ENCODE assay signal across 21 mouse cellular contexts in genomic region chr11:68280001-68280510, GRCm38 (mm10).
DNase-seq lines count a peak whose midpoint lies in the region; ATAC-seq and TF ChIP-seq lines count a peak whose summit lies in the region.
"Had no signal": no experiment of that assay in that cellular context is flagged by ENCODE, and none has a peak within 500 bp of the region (broad histone marks: within the 10 kb centered on the region; RNA-seq: fewer than 3 reads in every experiment).

No protein-coding gene starts in this region.

- no peaks in the 10 kb centered on the region for H3K9me3 ChIP-seq in forebrain, embryonic 10.5 days
- no peaks in the 10 kb centered on the region for H3K9me3 ChIP-seq in forebrain, embryonic 11.5 days (ENCODE audit: control insufficient read depth, low read length)
- H3K9me3 ChIP-seq in heart, embryonic 10.5 days, result no peaks in the 10 kb centered on the region
- no peaks in the 10 kb centered on the region for H3K9me3 ChIP-seq in lung, embryonic 14.5 days (ENCODE audit: low read depth, low read length)
- H3K9me3 ChIP-seq in stomach, embryonic 16.5 days (replicated peaks; ENCODE audit: control insufficient read depth, low read length), result no peaks in the 10 kb centered on the region
- H3K9me3 ChIP-seq: limb, embryonic 15.5 days; liver, embryonic 15.5 days; megakaryocyte, embryonic 14.5 days; midbrain, embryonic 15.5 days; neural tube, embryonic 15.5 days had no signal

- no peak overlapping the region for H3K4me2 ChIP-seq in forebrain, embryonic 11.5 days (ENCODE audit: low read depth, low read length, severe bottlenecking)
- H3K4me2 ChIP-seq in lung, embryonic 14.5 days, result no peak overlapping the region
- no peak overlapping the region for H3K4me2 ChIP-seq in stomach, embryonic 16.5 days (ENCODE audit: low read depth, low read length)
- H3K4me2 ChIP-seq: limb, embryonic 15.5 days; liver, embryonic 15.5 days; midbrain, embryonic 15.5 days; neural tube, embryonic 15.5 days had no signal

- H3K36me3 ChIP-seq in forebrain, embryonic 10.5 days (replicated peaks), result peaks cover 6% of the 10 kb centered on the region; the same call in 1 of the 2 replicates
- H3K36me3 ChIP-seq in forebrain, embryonic 11.5 days (ENCODE audit: control insufficient read depth, insufficient read depth, low read length), result no peaks in the 10 kb centered on the region
- H3K36me3 ChIP-seq in heart, embryonic 10.5 days, result 0 out of 2 replicates have a peak, but pooled peaks cover 3% of the 10 kb centered on the region
- no peaks in the 10 kb centered on the region for H3K36me3 ChIP-seq in lung, embryonic 14.5 days (ENCODE audit: insufficient read depth)
- no peaks in the 10 kb centered on the region for H3K36me3 ChIP-seq in stomach, embryonic 16.5 days (ENCODE audit: control insufficient read depth, insufficient read depth, low read length)
- H3K36me3 ChIP-seq: limb, embryonic 15.5 days; liver, embryonic 15.5 days; midbrain, embryonic 15.5 days; neural tube, embryonic 15.5 days had no signal

- H3K27ac ChIP-seq in forebrain, embryonic 10.5 days, result peak overlapping the region; percentile 59
- no peak overlapping the region for H3K27ac ChIP-seq in forebrain, embryonic 11.5 days (ENCODE audit: low read depth, low read length)
- no peak overlapping the region for H3K27ac ChIP-seq in heart, embryonic 10.5 days
- peak overlapping the region; percentile 2; the same call in 1 of the 2 replicates for H3K27ac ChIP-seq in lung, embryonic 14.5 days (ENCODE audit: low read depth)
- H3K27ac ChIP-seq in stomach, embryonic 16.5 days (ENCODE audit: low read length), result peak overlapping the region; percentile 41
- H3K27ac ChIP-seq: hindbrain, postnatal 0 days; layer of hippocampus, adult 2 months; limb, embryonic 15.5 days; liver, embryonic 15.5 days; midbrain, embryonic 15.5 days; neural tube, embryonic 15.5 days had no signal

- TF ChIP-seq CTCF in lung, embryonic 14.5 days (IDR thresholded peaks at IDR 0.05; ENCODE audit: low read depth), result no peak
- TF ChIP-seq CTCF in lung, adult 2 months (IDR thresholded peaks at IDR 0.05; ENCODE audit: insufficient read depth, low read length), result no peak

- no peak for ATAC-seq in forebrain, embryonic 11.5 days (replicated peaks; ENCODE audit: low FRiP score)
- no peak for ATAC-seq in lung, embryonic 14.5 days (ENCODE audit: insufficient read depth)
- ATAC-seq in stomach, embryonic 16.5 days (ENCODE audit: insufficient read depth, low FRiP score), result peak; percentile 45; the same call in 1 of the 2 replicates
- ATAC-seq: forebrain, postnatal 0 days; hindbrain, postnatal 0 days; midbrain, embryonic 15.5 days had no signal

- H3K4me3 ChIP-seq in forebrain, embryonic 10.5 days, result no peak overlapping the region
- H3K4me3 ChIP-seq in forebrain, embryonic 11.5 days (ENCODE audit: low read depth, low read length), result no peak overlapping the region
- H3K4me3 ChIP-seq in heart, embryonic 10.5 days, result no peak overlapping the region
- H3K4me3 ChIP-seq in lung, embryonic 14.5 days (ENCODE audit: low read depth, low read length), result no peak overlapping the region
- H3K4me3 ChIP-seq in lung, adult 2 months (replicated peaks; ENCODE audit: extremely low read depth, low read depth, low read length), result no peak overlapping the region
- H3K4me3 ChIP-seq in stomach, embryonic 16.5 days (replicated peaks; ENCODE audit: low read length), result no peak overlapping the region
- H3K4me3 ChIP-seq: layer of hippocampus, adult 2 months; limb, embryonic 15.5 days; liver, embryonic 15.5 days; megakaryocyte, embryonic 14.5 days; midbrain, embryonic 15.5 days; neural tube, embryonic 15.5 days had no signal

- H3K4me1 ChIP-seq in forebrain, embryonic 10.5 days, result peaks cover 52% of the 10 kb centered on the region
- peaks cover 8% of the 10 kb centered on the region; the same call in 1 of the 2 replicates for H3K4me1 ChIP-seq in forebrain, embryonic 11.5 days (replicated peaks; ENCODE audit: control insufficient read depth, insufficient read depth, low read length)
- H3K4me1 ChIP-seq in heart, embryonic 10.5 days, result peaks cover 15% of the 10 kb centered on the region; the same call in 1 of the 2 replicates
- H3K4me1 ChIP-seq in lung, embryonic 14.5 days (ENCODE audit: insufficient read depth), result peaks cover 5% of the 10 kb centered on the region
- H3K4me1 ChIP-seq in lung, adult 2 months (ENCODE audit: control insufficient read depth, insufficient read depth, low read length), result peaks cover 14% of the 10 kb centered on the region
- H3K4me1 ChIP-seq in stomach, embryonic 16.5 days (ENCODE audit: control insufficient read depth, insufficient read depth, low read length), result peaks cover 21% of the 10 kb centered on the region
- H3K4me1 ChIP-seq: liver, embryonic 15.5 days; megakaryocyte, embryonic 14.5 days; midbrain, embryonic 15.5 days had no signal

- H3K27me3 ChIP-seq in forebrain, embryonic 10.5 days (ENCODE audit: poor library complexity, severe bottlenecking), result peaks cover 60% of the 10 kb centered on the region
- H3K27me3 ChIP-seq in forebrain, embryonic 11.5 days (ENCODE audit: control insufficient read depth, insufficient read depth, low read length), result no peaks in the 10 kb centered on the region
- H3K27me3 ChIP-seq in heart, embryonic 10.5 days (ENCODE audit: insufficient read depth, poor library complexity, severe bottlenecking), result peaks cover 58% of the 10 kb centered on the region
- H3K27me3 ChIP-seq in lung, embryonic 14.5 days (ENCODE audit: insufficient read depth, low read length), result no peaks in the 10 kb centered on the region
- H3K27me3 ChIP-seq in stomach, embryonic 16.5 days (ENCODE audit: control insufficient read depth, insufficient read depth, low read length), result no peaks in the 10 kb centered on the region
- H3K27me3 ChIP-seq: limb, embryonic 15.5 days had no signal

- no peak overlapping the region for H3K9ac ChIP-seq in forebrain, embryonic 11.5 days (ENCODE audit: low read length)
- no peak overlapping the region for H3K9ac ChIP-seq in lung, embryonic 14.5 days
- peak overlapping the region; percentile 36; the same call in 1 of the 2 replicates for H3K9ac ChIP-seq in stomach, embryonic 16.5 days (ENCODE audit: low read length)
- H3K9ac ChIP-seq: forebrain, postnatal 0 days; limb, embryonic 15.5 days; liver, embryonic 15.5 days; midbrain, embryonic 15.5 days; neural tube, embryonic 15.5 days had no signal

- WGBS in forebrain, embryonic 10.5 days, result 83% methylated on average over 10 of the region's 10 CpGs
- 86% methylated on average over 10 of the region's 10 CpGs for WGBS in forebrain, embryonic 11.5 days
- 63% methylated on average over 10 of the region's 10 CpGs for WGBS in heart, embryonic 10.5 days
- 54% methylated on average over 10 of the region's 10 CpGs for WGBS in lung, embryonic 14.5 days
- WGBS in lung, adult 2 months, result 59% methylated on average over 10 of the region's 10 CpGs
- WGBS in stomach, embryonic 16.5 days, result 48% methylated on average over 10 of the region's 10 CpGs

- intact Hi-C loops in heart, postnatal 36 days (cut with DNase I), result no loop called here

- no peak for DNase-seq in forebrain, embryonic 10.5 days (ENCODE audit: extremely low spot score, low spot score)
- no peak for DNase-seq in forebrain, embryonic 11.5 days (ENCODE audit: low spot score)
- DNase-seq in heart, postnatal 36 days, result peak; percentile 22 to 26
- DNase-seq in heart, embryonic 10.5 days (ENCODE audit: low spot score), result no peak
- no peak for DNase-seq in lung, embryonic 14.5 days
- DNase-seq in lung, adult 2 months, result no peak
- DNase-seq in thymus, postnatal 36 days, result no peak
- DNase-seq: adrenal gland, postnatal 36 days; cerebellum, adult 11-12 months; cerebellum, postnatal 14 days; forebrain, postnatal 0 days; layer of hippocampus, postnatal 36 days; spleen, adult 18-20 months had no signal

- no peak for TF ChIP-seq POLR2A in lung, adult 2 months (IDR thresholded peaks at IDR 0.05; ENCODE audit: borderline replicate concordance, extremely low read depth, low read depth, low read length)

Comparison
In these comparisons a context has a peak if more than half of its experiments do, and no peak if none do; other contexts are left out.
1. DNase-seq: peak in heart, postnatal 36 days (2 of 2); none in forebrain, embryonic 10.5 days (single experiment), forebrain, embryonic 11.5 days (single experiment), heart, embryonic 10.5 days (single experiment), lung, embryonic 14.5 days (single experiment), lung, adult 2 months (single experiment) and thymus, postnatal 36 days (0 of 2).
2. H3K27ac ChIP-seq: peak in forebrain, embryonic 10.5 days (single experiment), lung, embryonic 14.5 days (single experiment) and stomach, embryonic 16.5 days (single experiment); none in forebrain, embryonic 11.5 days (single experiment) and heart, embryonic 10.5 days (single experiment).